Mouse (Mus musculus): ENCODE results near the gene Pdcl2. TPM values are rescaled to one million over a fixed set of nuclear protein-coding genes. Genes with fewer than 3 reads are reported as not detected.

Pdcl2 gene
- polyA plus RNA-seq, 1 experiment from 2014 or later: not detected

- H3K4me2 ChIP-seq: no peak overlapping the region
- ATAC-seq (replicated peaks; ENCODE audit: insufficient number of reproducible peaks, insufficient read depth, low FRiP score, low read depth): no peak
These were observed 6.1 kb upstream of the Pdcl2 start for GRCm38 (mm10) chr5:76337100-76337499.

DNA sequence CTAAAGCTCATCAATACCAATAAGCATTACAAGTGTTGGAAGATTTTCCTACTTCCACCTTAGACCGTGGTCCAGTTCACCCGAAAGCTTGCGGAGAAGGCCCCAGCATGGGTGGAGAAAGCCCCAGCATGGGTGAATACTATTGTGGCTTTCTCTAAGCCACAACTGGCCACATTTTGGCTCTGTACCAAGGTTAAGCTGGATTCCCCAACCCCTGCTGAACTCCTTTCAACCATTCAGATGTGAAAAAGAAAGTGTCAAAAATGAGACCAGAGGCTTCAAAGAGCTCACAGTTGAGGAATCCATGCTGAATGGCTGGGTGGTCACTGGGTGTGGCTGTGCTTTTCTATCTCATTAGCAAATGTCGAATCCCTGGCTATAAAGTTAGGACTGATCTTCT, 2.9 kb upstream of the Pdcl2 start:
- Histone ChIP-seq H3K4me1 (replicated peaks) (no peaks in the 10 kb centered on the region), H3K4me2 (no peak overlapping the region), H3K36me3 (no peaks in the 10 kb centered on the region), H3K27me3 (no peaks in the 10 kb centered on the region), H3K9ac (no peak overlapping the region), H3K9me3 (replicated peaks) (no peaks in the 10 kb centered on the region), H3K27ac (no peak overlapping the region), H3K4me3 (no peak overlapping the region)
- 82% methylated on average over 4 of the region's 4 CpGs for WGBS
- ATAC-seq (replicated peaks; ENCODE audit: insufficient number of reproducible peaks, insufficient read depth, low FRiP score, low read depth): no peak

More at GRCm38 (mm10) chr5:76337100-76337499, 6.1 kb upstream of the Pdcl2 start:
- Histone ChIP-seq H3K9ac (no peak overlapping the region), H3K9me3 (replicated peaks) (no peaks in the 10 kb centered on the region), H3K27ac (no peak overlapping the region), H3K27me3 (no peaks in the 10 kb centered on the region), H3K4me3 (no peak overlapping the region), H3K4me1 (replicated peaks) (no peaks in the 10 kb centered on the region), H3K36me3 (no peaks in the 10 kb centered on the region)
- WGBS: 76% methylated on average over 8 of the region's 8 CpGs

DNA sequence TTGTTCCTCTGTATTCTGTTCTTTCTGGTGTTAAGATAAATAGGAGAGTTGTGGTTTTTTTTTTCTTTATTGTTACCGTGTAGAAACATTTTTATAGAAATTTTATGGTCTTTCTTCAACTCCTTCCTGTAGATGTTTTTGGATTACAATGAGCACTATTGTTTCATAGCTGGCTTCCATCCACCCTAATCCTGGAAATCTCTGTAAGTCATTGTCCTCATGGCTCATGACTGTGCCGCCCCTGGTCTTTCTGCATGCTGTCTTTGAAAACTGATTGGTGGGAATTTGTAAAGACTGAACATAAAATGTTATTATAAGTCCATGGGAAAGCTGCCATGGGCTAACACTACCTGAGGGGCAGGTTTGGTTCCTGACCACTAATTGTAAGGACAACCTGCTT, 3.7 kb downstream of the Pdcl2 start:
- Histone ChIP-seq H3K4me2 (no peak overlapping the region), H3K27ac (no peak overlapping the region), H3K4me1 (replicated peaks) (no peaks in the 10 kb centered on the region), H3K9me3 (replicated peaks) (no peaks in the 10 kb centered on the region), H3K27me3 (no peaks in the 10 kb centered on the region), H3K36me3 (no peaks in the 10 kb centered on the region), H3K4me3 (no peak overlapping the region), H3K9ac (no peak overlapping the region)
- no peak for ATAC-seq (replicated peaks; ENCODE audit: insufficient number of reproducible peaks, insufficient read depth, low FRiP score, low read depth)
- WGBS: 55% methylated on average over 2 of the region's 2 CpGs

DNA sequence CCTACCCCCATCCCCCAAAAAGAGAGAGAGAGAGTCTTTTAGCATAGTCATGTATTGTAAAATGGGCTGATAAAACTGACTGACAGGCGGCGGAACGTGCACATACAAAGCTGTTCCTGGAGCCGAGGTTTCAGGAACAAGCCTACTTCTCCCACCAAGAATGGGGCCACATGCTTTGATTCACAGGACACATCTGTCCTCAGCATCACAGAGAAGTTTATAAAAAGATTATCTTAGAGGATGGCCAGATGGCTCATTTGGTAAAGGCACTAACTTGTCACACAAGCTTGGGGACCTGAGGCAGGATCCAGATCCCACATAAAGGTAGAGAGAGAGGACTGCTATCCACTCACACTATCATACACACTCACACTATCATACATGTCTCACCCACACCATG, 5.8 kb downstream of the Pdcl2 start:
- Histone ChIP-seq H3K4me1 (replicated peaks) (no peaks in the 10 kb centered on the region), H3K4me3 (no peak overlapping the region), H3K9me3 (replicated peaks) (no peaks in the 10 kb centered on the region), H3K27me3 (no peaks in the 10 kb centered on the region), H3K27ac (no peak overlapping the region), H3K36me3 (no peaks in the 10 kb centered on the region), H3K4me2 (no peak overlapping the region), H3K9ac (no peak overlapping the region)
- no peak for ATAC-seq (replicated peaks; ENCODE audit: insufficient number of reproducible peaks, insufficient read depth, low FRiP score, low read depth)
- WGBS: 80% methylated on average over 4 of the region's 4 CpGs

GRCm38 (mm10) chr5:76321249-76322196, 9.4 kb downstream of the Pdcl2 start:
- Histone ChIP-seq H3K36me3 (no peaks in the 10 kb centered on the region), H3K4me2 (no peak overlapping the region), H3K27me3 (no peaks in the 10 kb centered on the region), H3K9ac (no peak overlapping the region), H3K9me3 (replicated peaks) (no peaks in the 10 kb centered on the region), H3K27ac (no peak overlapping the region), H3K4me1 (replicated peaks) (no peaks in the 10 kb centered on the region), H3K4me3 (no peak overlapping the region)
- no peak for ATAC-seq (replicated peaks; ENCODE audit: insufficient number of reproducible peaks, insufficient read depth, low FRiP score, low read depth)
- WGBS: 64% methylated on average over 11 of the region's 11 CpGs

DNA sequence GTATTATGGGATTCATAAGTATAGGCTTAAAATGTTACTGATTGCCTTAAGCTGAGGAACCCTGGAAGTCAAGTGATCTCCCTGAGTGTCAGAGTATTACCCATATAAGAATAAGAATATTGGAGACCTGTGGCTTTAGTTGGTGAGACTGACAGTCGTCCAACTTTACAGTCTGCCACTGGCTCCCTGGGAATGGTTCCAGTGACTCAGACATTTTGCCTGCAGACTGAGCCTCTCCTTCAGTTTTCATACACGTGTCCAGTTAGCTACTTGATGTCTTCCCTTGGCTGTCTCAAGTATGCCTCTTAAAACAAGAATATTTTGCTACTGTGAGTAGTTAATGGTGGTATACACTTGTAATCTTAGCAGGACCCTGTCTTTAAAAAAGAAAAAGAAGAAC, 22.8 kb downstream of the Pdcl2 start:
- WGBS: 61% methylated on average over 2 of the region's 2 CpGs
- H3K4me3 ChIP-seq: no peak overlapping the region
- peaks cover 6% of the 10 kb centered on the region for H3K4me1 ChIP-seq (replicated peaks)
- no peak overlapping the region for H3K9ac ChIP-seq
- ATAC-seq (replicated peaks; ENCODE audit: insufficient number of reproducible peaks, insufficient read depth, low FRiP score, low read depth): no peak
- no peaks in the 10 kb centered on the region for H3K36me3 ChIP-seq
- H3K27ac ChIP-seq: no peak overlapping the region
- no peaks in the 10 kb centered on the region; the same call in 1 of the 2 replicates for H3K27me3 ChIP-seq
- no peaks in the 10 kb centered on the region for H3K9me3 ChIP-seq (replicated peaks)
- H3K4me2 ChIP-seq: no peak overlapping the region

DNA sequence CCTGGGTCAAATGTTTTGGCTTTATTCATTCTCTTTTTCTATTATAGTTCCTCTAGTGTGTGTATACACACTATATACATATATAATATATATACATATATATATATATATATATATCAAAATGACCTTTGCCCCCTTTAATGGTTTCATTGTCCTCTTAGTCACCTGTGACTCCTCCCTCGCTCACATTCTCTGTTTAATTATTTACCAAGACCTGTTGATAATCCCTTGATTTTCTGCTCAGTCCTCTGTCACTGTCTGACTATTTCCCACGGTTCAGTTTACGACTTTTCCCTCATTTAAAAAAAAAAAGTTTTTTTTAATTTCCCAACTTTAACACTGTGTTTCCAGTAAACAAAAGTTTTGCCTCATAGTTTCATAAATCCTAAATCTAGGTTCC, 24.7 kb downstream of the Pdcl2 start:
- no peaks in the 10 kb centered on the region for H3K27me3 ChIP-seq
- 75% methylated on average over 3 of the region's 3 CpGs for WGBS
- no peaks in the 10 kb centered on the region for H3K36me3 ChIP-seq

GRCm38 (mm10) chr5:76305616-76306015, 25.3 kb downstream of the Pdcl2 start:
- no peak for ATAC-seq (replicated peaks; ENCODE audit: insufficient number of reproducible peaks, insufficient read depth, low FRiP score, low read depth)
- WGBS: 7% methylated on average over 8 of the region's 8 CpGs
- Histone ChIP-seq H3K27me3 (no peaks in the 10 kb centered on the region), H3K4me1 (replicated peaks) (peaks cover 8% of the 10 kb centered on the region), H3K4me3 (peak overlapping the region; percentile 97), H3K4me2 (peak overlapping the region; percentile 94), H3K36me3 (no peaks in the 10 kb centered on the region), H3K27ac (no peak overlapping the region), H3K9ac (peak overlapping the region; percentile 31; the same call in 1 of the 2 replicates), H3K9me3 (replicated peaks) (no peaks in the 10 kb centered on the region)

More for the DNA sequence above, 24.7 kb downstream of the Pdcl2 start:
- peaks cover 8% of the 10 kb centered on the region for H3K4me1 ChIP-seq (replicated peaks)
- no peak overlapping the region for H3K9ac ChIP-seq
- no peaks in the 10 kb centered on the region for H3K9me3 ChIP-seq (replicated peaks)
- H3K27ac ChIP-seq: no peak overlapping the region
- ATAC-seq (replicated peaks; ENCODE audit: insufficient number of reproducible peaks, insufficient read depth, low FRiP score, low read depth): no peak
- no peak overlapping the region for H3K4me2 ChIP-seq
- H3K4me3 ChIP-seq: no peak overlapping the region

DNA sequence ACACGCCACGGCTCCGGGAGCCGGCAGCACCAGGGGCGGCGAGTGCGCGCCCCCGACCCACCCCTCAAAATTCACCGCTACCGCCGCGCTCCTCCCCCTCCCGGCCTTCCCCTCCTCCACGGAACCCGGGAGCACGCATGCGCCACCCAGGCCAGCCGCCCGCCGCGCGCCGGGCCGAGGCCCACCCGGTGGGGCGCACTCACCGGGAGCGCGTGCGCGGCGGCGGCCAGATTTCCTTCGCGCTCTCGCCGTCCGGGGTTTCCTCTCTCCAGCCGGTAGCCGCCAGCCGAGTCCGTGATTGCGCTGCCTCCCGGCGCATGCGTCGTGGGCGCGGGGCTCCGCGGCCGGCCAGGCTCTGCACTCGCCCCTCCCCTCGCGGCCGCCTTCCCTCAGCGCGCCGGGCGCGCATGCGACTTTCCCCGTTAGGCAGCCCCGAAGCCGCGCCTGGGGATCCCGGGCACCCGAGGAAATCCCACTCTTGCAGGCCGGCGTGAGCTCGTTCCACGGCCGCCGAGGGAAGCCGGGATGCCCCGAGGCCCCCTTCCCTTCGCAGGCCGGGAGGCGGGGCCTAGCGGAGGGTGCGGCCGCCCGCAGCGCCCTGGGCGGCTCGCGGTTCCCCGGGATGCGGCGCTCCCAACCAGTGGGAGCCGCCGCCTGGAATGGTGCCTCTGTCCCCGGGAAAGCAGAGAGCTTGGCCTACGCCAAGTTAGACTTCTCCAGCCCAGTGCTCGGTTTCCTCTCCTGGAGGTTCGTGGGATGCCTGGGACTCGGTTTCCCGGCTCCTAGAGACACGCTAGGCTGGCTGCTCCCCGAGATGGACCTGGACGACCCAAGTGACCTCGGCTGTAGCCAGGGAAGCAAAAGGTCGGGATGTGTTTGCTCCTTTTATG, 26.3 kb downstream of the Pdcl2 start, which contains the start of gene Clock:
TSS of gene Clock (minus strand) at position 341 of the 890 bp plus-strand sequence.
- Histone ChIP-seq H3K4me2 (peak within 1 kb of the TSS; percentile 94), H3K27me3 (no peaks in the 10 kb centered on the region), H3K4me3 (peak within 1 kb of the TSS; percentile 97), H3K36me3 (no peaks in the 10 kb centered on the region), H3K4me1 (replicated peaks) (peaks cover 8% of the 10 kb centered on the region), H3K9me3 (replicated peaks) (no peaks in the 10 kb centered on the region), H3K9ac (peak within 1 kb of the TSS; percentile 97), H3K27ac (peak within 1 kb of the TSS; percentile 98)
- ATAC-seq (replicated peaks; ENCODE audit: insufficient number of reproducible peaks, insufficient read depth, low FRiP score, low read depth): peak; percentile 89
- under 1% methylated on average over 100 of the region's 104 CpGs for WGBS

DNA sequence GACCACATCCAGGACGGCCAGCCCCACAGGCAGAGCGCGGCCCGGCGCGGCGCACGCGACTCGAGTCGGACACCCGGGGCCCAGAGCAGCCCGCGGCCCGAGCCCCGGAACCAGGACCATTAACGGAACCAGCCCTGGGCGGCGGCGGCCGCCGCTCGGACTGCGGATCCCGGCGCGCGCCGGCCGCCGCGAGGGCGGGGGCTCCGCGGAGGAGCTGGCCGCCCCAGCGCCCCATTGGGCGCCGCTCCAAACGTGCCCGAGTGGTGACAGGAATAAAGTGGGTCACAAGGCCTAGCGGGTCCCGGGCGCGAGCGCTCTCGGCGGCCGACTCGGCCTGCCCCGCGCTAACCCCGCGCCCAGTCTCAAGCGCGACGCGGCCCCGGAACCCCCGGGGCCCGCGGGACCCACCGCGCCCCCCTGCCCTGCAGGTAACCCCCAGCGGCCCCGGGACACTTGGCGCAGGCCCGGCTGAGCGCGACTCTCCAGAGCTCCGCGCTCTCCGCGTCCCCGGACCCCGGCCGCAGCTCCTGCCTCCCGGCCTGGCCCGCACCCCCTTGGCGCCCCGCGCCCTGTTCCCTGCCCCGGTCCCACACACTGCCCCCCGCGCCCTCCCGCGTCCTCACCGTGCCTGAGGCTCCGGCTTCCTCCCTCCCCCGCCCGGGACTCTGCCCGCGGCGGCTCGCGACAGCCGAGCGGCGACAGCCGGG, 27.1 kb downstream of the Pdcl2 start:
- peak; percentile 88 for ATAC-seq (replicated peaks; ENCODE audit: insufficient number of reproducible peaks, insufficient read depth, low FRiP score, low read depth)
- Histone ChIP-seq H3K36me3 (no peaks in the 10 kb centered on the region), H3K9me3 (replicated peaks) (no peaks in the 10 kb centered on the region), H3K27ac (peak overlapping the region; percentile 98), H3K4me2 (peak overlapping the region; percentile 94), H3K27me3 (no peaks in the 10 kb centered on the region), H3K4me3 (peak overlapping the region; percentile 97), H3K9ac (peak overlapping the region; percentile 97), H3K4me1 (replicated peaks) (peaks cover 8% of the 10 kb centered on the region)
- under 1% methylated on average over 90 of the region's 100 CpGs for WGBS

GRCm38 (mm10) chr5:76303379-76303744, 27.6 kb downstream of the Pdcl2 start:
- no peak for ATAC-seq (replicated peaks; ENCODE audit: insufficient number of reproducible peaks, insufficient read depth, low FRiP score, low read depth)
- H3K4me2 ChIP-seq: peak overlapping the region; percentile 94
- WGBS: 5% methylated on average over 11 of the region's 11 CpGs
- peak overlapping the region; percentile 98 for H3K27ac ChIP-seq
- no peaks in the 10 kb centered on the region for H3K36me3 ChIP-seq
- peak overlapping the region; percentile 97 for H3K9ac ChIP-seq
- H3K9me3 ChIP-seq (replicated peaks): no peaks in the 10 kb centered on the region
- peaks cover 8% of the 10 kb centered on the region for H3K4me1 ChIP-seq (replicated peaks)
- no peaks in the 10 kb centered on the region for H3K27me3 ChIP-seq
- H3K4me3 ChIP-seq: peak overlapping the region; percentile 97
